Mouse (Mus musculus) liver, embryonic 14.5 days (tissue): Measurements from ENCODE around the gene Gm6993.

Source experiments
- CTCF ChIP-seq: IDR thresholded peaks from 2 replicates; pipeline ENCODE4 v1.5.1; 2016; ENCODE audit warnings: antibody characterized with exemption, low read depth, control low read depth
- EP300 ChIP-seq: IDR thresholded peaks from 2 replicates; pipeline ENCODE4 v1.6.1; 2016; ENCODE audit warnings: antibody characterized with exemption, low read depth

DNA sequence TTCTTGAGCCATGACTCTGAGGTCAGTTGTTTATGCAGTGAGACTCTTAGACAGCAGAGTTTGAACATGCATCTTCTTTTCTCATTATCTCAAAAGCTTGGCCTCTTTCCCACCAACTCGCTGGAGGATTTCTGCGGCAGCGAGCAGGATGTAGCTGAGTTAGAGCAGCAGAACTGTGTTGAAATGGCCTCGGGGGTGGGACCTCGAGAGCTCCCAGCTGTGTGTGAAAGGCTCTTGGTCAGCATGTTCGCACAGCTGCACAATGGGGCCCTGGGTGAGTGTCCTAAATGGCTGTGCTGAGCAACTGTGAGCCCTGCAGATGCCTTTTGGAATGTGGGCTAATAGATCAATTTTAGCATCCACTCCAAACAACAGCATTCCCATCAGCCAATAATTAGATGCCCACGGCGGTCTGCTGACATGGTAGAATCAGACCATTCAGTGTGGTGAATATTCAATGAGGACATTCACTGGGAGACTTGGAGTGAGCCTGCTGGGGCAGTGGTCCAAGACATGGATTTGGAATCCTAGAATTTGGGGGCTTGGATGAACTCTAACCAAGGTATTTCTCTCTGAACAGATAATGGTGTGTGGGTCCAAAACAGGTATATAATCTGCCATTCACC is 49.1 kb upstream of the Gm6993 start:
- TF ChIP-seq CTCF (no peak), EP300 (no peak)
